Mouse (Mus musculus): ENCODE data around the gene Rps6ka4. TPM values are rescaled to one million over a fixed set of nuclear protein-coding genes. Genes with fewer than 3 reads are reported as not detected.

Rps6ka4 gene
- polyA plus RNA-seq, 1 experiment, result not detected

- TF ChIP-seq POLR2A (IDR thresholded peaks at IDR 0.05; ENCODE audit: insufficient read depth, low read depth, low read length), result no peak
- no peak for TF ChIP-seq CTCF (IDR thresholded peaks at IDR 0.05; ENCODE audit: insufficient read depth, low read depth, low read length)
Measured at GRCm38 (mm10) chr19:6820538-6821195, 19.8 kb downstream of the Rps6ka4 start.

GRCm38 (mm10) chr19:6819143-6819827 lies 21.2 kb downstream of the Rps6ka4 start:
- 63% methylated on average over 10 of the region's 10 CpGs for WGBS
- Histone ChIP-seq H3K4me1 (ENCODE audit: control insufficient read depth, insufficient read depth, low read length) (no peaks in the 10 kb centered on the region), H3K27ac (ENCODE audit: insufficient read depth, low read depth, low read length) (no peak overlapping the region), H3K4me3 (ENCODE audit: insufficient read depth, low read depth, low read length) (no peak overlapping the region)
- TF ChIP-seq POLR2A (IDR thresholded peaks at IDR 0.05; ENCODE audit: insufficient read depth, low read depth, low read length) (no peak), CTCF (IDR thresholded peaks at IDR 0.05; ENCODE audit: insufficient read depth, low read depth, low read length) (no peak)

More at GRCm38 (mm10) chr19:6820538-6821195, 19.8 kb downstream of the Rps6ka4 start:
- Histone ChIP-seq H3K4me1 (ENCODE audit: control insufficient read depth, insufficient read depth, low read length) (no peaks in the 10 kb centered on the region), H3K27ac (ENCODE audit: insufficient read depth, low read depth, low read length) (no peak overlapping the region), H3K4me3 (ENCODE audit: insufficient read depth, low read depth, low read length) (no peak overlapping the region)
- WGBS, result 79% methylated on average over 13 of the region's 13 CpGs

GRCm38 (mm10) chr19:6814958-6815357 lies 25.5 kb downstream of the Rps6ka4 start:
- no peak overlapping the region for H3K4me3 ChIP-seq (ENCODE audit: insufficient read depth, low read depth, low read length)
- 78% methylated on average over 3 of the region's 3 CpGs for WGBS

GRCm38 (mm10) chr19:6814366-6814765 lies 26.1 kb downstream of the Rps6ka4 start:
- Histone ChIP-seq H3K27ac (ENCODE audit: insufficient read depth, low read depth, low read length) (no peak overlapping the region), H3K4me3 (ENCODE audit: insufficient read depth, low read depth, low read length) (no peak overlapping the region), H3K4me1 (ENCODE audit: control insufficient read depth, insufficient read depth, low read length) (no peaks in the 10 kb centered on the region)
- 57% methylated on average over 4 of the region's 4 CpGs for WGBS
- TF ChIP-seq POLR2A (IDR thresholded peaks at IDR 0.05; ENCODE audit: insufficient read depth, low read depth, low read length), result no peak
- no peak for TF ChIP-seq CTCF (IDR thresholded peaks at IDR 0.05; ENCODE audit: insufficient read depth, low read depth, low read length)

More at GRCm38 (mm10) chr19:6814958-6815357, 25.5 kb downstream of the Rps6ka4 start:
- Histone ChIP-seq H3K27ac (ENCODE audit: insufficient read depth, low read depth, low read length) (no peak overlapping the region), H3K4me1 (ENCODE audit: control insufficient read depth, insufficient read depth, low read length) (no peaks in the 10 kb centered on the region)
- no peak for TF ChIP-seq CTCF (IDR thresholded peaks at IDR 0.05; ENCODE audit: insufficient read depth, low read depth, low read length)
- TF ChIP-seq POLR2A (IDR thresholded peaks at IDR 0.05; ENCODE audit: insufficient read depth, low read depth, low read length), result no peak

Other genes starting within 250 kb of the Rps6ka4 start
- not detected in 2 replicates for gene Ccdc88b, start 17.6 kb upstream of the Rps6ka4 start, polyA plus RNA-seq (2012; ENCODE audit: insufficient read depth, insufficient read length, low replicate concordance, missing spikeins)
- gene Trmt112, start 69.1 kb upstream of the Rps6ka4 start, polyA plus RNA-seq (2012; ENCODE audit: insufficient read depth, insufficient read length, low replicate concordance, missing spikeins), result not detected in 2 replicates
- gene Prdx5, start 69.5 kb upstream of the Rps6ka4 start, polyA plus RNA-seq (2012; ENCODE audit: insufficient read depth, insufficient read length, low replicate concordance, missing spikeins), result not detected in 2 replicates
- not detected in 2 replicates for gene Esrra, start 81.2 kb upstream of the Rps6ka4 start, polyA plus RNA-seq (2012; ENCODE audit: insufficient read depth, insufficient read length, low replicate concordance, missing spikeins)
- gene Catsperz, start 84.7 kb upstream of the Rps6ka4 start, polyA plus RNA-seq (2012; ENCODE audit: insufficient read depth, insufficient read length, low replicate concordance, missing spikeins), result not detected in 2 replicates
- not detected in 2 replicates for gene Kcnk4, start 93.9 kb upstream of the Rps6ka4 start, polyA plus RNA-seq (2012; ENCODE audit: insufficient read depth, insufficient read length, low replicate concordance, missing spikeins)
- gene Bad, start 101.2 kb upstream of the Rps6ka4 start, polyA plus RNA-seq (2012; ENCODE audit: insufficient read depth, insufficient read length, low replicate concordance, missing spikeins), result not detected in 2 replicates
- not detected in 2 replicates for gene Gpr137, start 101.8 kb upstream of the Rps6ka4 start, polyA plus RNA-seq (2012; ENCODE audit: insufficient read depth, insufficient read length, low replicate concordance, missing spikeins)
- not detected in 2 replicates for gene Ppp1r14b, start 134.3 kb upstream of the Rps6ka4 start, polyA plus RNA-seq (2012; ENCODE audit: insufficient read depth, insufficient read length, low replicate concordance, missing spikeins)
- gene Plcb3, start 135.8 kb upstream of the Rps6ka4 start, polyA plus RNA-seq (2012; ENCODE audit: insufficient read depth, insufficient read length, low replicate concordance, missing spikeins), result not detected in 2 replicates
- not detected in 2 replicates for gene Fkbp2, start 139.9 kb upstream of the Rps6ka4 start, polyA plus RNA-seq (2012; ENCODE audit: insufficient read depth, insufficient read length, low replicate concordance, missing spikeins)
- not detected in 2 replicates for gene Vegfb, start 147.0 kb upstream of the Rps6ka4 start, polyA plus RNA-seq (2012; ENCODE audit: insufficient read depth, insufficient read length, low replicate concordance, missing spikeins)
- gene Dnajc4, start 151.9 kb upstream of the Rps6ka4 start, polyA plus RNA-seq (2012; ENCODE audit: insufficient read depth, insufficient read length, low replicate concordance, missing spikeins), result not detected in 2 replicates
- not detected in 2 replicates for gene Nudt22, start 155.5 kb upstream of the Rps6ka4 start, polyA plus RNA-seq (2012; ENCODE audit: insufficient read depth, insufficient read length, low replicate concordance, missing spikeins)
- not detected in 2 replicates for gene Trpt1, start 155.5 kb upstream of the Rps6ka4 start, polyA plus RNA-seq (2012; ENCODE audit: insufficient read depth, insufficient read length, low replicate concordance, missing spikeins)
- gene Fermt3, start 178.8 kb upstream of the Rps6ka4 start, polyA plus RNA-seq (2012; ENCODE audit: insufficient read depth, insufficient read length, low replicate concordance, missing spikeins), result not detected in 2 replicates
- gene Stip1, start 199.3 kb upstream of the Rps6ka4 start, polyA plus RNA-seq (2012; ENCODE audit: insufficient read depth, insufficient read length, low replicate concordance, missing spikeins), result 145 and 219 TPM in 2 replicates
- not detected in 2 replicates for gene Macrod1, start 216.2 kb upstream of the Rps6ka4 start, polyA plus RNA-seq (2012; ENCODE audit: insufficient read depth, insufficient read length, low replicate concordance, missing spikeins)

All from olfactory bulb, adult 2 months (tissue).